Mouse (Mus musculus) stomach, embryonic 15.5 days (tissue): ENCODE results near the gene Olfr288. TPM values are rescaled to one million over a fixed set of nuclear protein-coding genes. Genes with fewer than 3 reads are reported as not detected.

Experiments
- ATAC-seq: fragments of 200-750 bp; cut with Nextera tagmentation; 2 replicates; pipeline ENCODE4 v1.8.0; 2017; ENCODE audit warnings: low read depth, moderate number of reproducible peaks, moderate TSS enrichment; ENCODE audit not compliant: insufficient read depth, low FRiP score
- H3K27ac ChIP-seq: fragments of 300-500 bp; sonication (generic); 2 replicates; pipeline ENCODE4 v1.5.1; 2015; ENCODE audit warnings: mild to moderate bottlenecking, inconsistent platforms
- H3K27me3 ChIP-seq: fragments of 300-500 bp; sonication (generic); replicated peaks from 2 replicates; pipeline ENCODE4 v1.6.1; 2015; ENCODE audit warnings: inconsistent platforms
- H3K36me3 ChIP-seq: fragments of 300-500 bp; sonication (generic); 2 replicates; pipeline ENCODE4 v1.6.1; 2015; ENCODE audit warnings: inconsistent platforms
- H3K4me1 ChIP-seq: fragments of 300-500 bp; sonication (generic); 2 replicates; pipeline ENCODE4 v1.6.1; 2015; ENCODE audit warnings: inconsistent platforms
- H3K4me2 ChIP-seq: fragments of 300-500 bp; sonication (generic); 2 replicates; pipeline ENCODE4 v1.6.1; 2015; ENCODE audit warnings: mild to moderate bottlenecking, inconsistent platforms
- H3K4me3 ChIP-seq: fragments of 300-500 bp; sonication (generic); replicated peaks from 2 replicates; pipeline ENCODE4 v1.5.1; 2015; ENCODE audit warnings: inconsistent platforms
- H3K9ac ChIP-seq: fragments of 300-500 bp; sonication (generic); 2 replicates; pipeline ENCODE4 v1.6.1; 2015; ENCODE audit warnings: inconsistent platforms
- H3K9me3 ChIP-seq: fragments of 300-500 bp; sonication (generic); 2 replicates; pipeline ENCODE4 v1.6.1; 2016; ENCODE audit warnings: inconsistent platforms
- WGBS: fragments of 180-500 bp; shearing (Covaris S2); methylation state at CpG from one replicate; pipeline ENCODE4 v1.1.7; 2015; 5-methylcytosine and 5-hydroxymethylcytosine counted together
- polyA plus RNA-seq: library from polyadenylated mRNA; unstranded; fragments of >200 nt; fragmentation: Nextera tagmentation; extraction: Ambion mirVana; gene quantifications from 2 replicates; pipeline ENCODE4 v1.2.1, GENCODE M21; 2015

Olfr288 gene
- polyA plus RNA-seq, 1 experiment from 2014 or later: not detected

- Histone ChIP-seq H3K4me3 (peak overlapping the region; percentile 54), H3K27ac (peak overlapping the region; percentile 52), H3K4me2 (peak overlapping the region; percentile 70), H3K9me3 (no peaks in the 10 kb centered on the region), H3K36me3 (no peaks in the 10 kb centered on the region), H3K4me1 (0 out of 2 replicates have a peak, but pooled peaks cover 5% of the 10 kb centered on the region), H3K9ac (no peak overlapping the region), H3K27me3 (no peaks in the 10 kb centered on the region)
- under 1% methylated on average over 30 of the region's 30 CpGs for WGBS
- peak; percentile 98 for ATAC-seq
Observed at GRCm38 (mm10) chr15:98181132-98181711, 14.1 kb downstream of the Olfr288 start.

DNA sequence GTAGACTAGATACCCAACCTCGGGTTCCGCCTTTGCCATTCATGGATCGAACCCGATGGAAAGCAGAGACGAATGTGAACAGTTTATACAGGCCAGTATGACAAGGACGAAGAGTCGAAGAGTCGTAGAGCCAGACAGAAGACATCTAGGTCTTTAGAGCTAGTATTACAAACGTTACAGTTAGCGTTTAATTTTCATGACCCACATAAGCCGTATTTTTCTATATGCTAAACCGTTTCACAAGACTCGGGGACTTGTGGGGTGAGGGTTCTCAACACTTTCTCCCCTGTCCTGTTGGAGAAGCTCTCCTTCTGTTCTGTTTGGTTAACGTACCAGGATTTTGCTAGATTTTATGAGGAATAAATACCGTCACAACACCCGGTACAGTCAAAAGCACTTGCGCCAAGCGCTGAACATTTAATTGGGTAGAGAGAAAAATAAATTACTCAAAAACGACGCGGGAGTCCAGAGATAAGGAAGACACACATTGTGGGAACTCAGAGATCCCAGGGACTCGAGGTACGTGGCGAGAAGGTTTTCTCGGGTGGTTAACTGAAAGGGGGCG lies 14.7 kb downstream of the Olfr288 start:
- Histone ChIP-seq H3K9ac (no peak overlapping the region), H3K4me3 (peak overlapping the region; percentile 54), H3K4me1 (0 out of 2 replicates have a peak, but pooled peaks cover 5% of the 10 kb centered on the region), H3K27ac (peak overlapping the region; percentile 52), H3K36me3 (no peaks in the 10 kb centered on the region), H3K4me2 (peak overlapping the region; percentile 70), H3K27me3 (0 out of 2 replicates have a peak, but pooled peaks cover 3% of the 10 kb centered on the region), H3K9me3 (no peaks in the 10 kb centered on the region)
- no peak for ATAC-seq
- 8% methylated on average over 26 of the region's 26 CpGs for WGBS

DNA sequence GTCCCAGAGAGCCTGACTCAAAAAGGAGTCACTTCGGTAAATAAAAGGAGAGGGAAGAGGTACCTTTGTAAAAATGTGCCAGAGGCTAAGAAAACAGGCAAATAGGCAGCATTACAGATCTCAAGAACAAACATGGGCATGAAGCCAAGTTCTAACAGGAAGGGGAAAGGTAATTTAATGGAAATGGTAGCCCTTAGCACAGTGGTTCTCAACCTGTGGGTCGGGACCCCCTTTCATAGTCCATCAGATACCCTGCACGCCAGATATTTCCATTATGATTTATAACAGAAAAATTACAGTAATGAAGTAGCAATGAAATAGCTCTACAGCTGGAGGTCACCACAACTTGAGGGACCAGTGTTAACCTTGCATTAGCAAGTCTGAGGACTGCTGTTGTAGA lies 18.0 kb downstream of the Olfr288 start:
- Histone ChIP-seq H3K9ac (no peak overlapping the region), H3K27me3 (peaks cover 17% of the 10 kb centered on the region; the same call in 1 of the 2 replicates), H3K36me3 (no peaks in the 10 kb centered on the region), H3K9me3 (no peaks in the 10 kb centered on the region), H3K27ac (no peak overlapping the region), H3K4me3 (no peak overlapping the region), H3K4me1 (0 out of 2 replicates have a peak, but pooled peaks cover 5% of the 10 kb centered on the region), H3K4me2 (no peak overlapping the region)
- no peak for ATAC-seq
- 64% methylated on average over 3 of the region's 3 CpGs for WGBS

DNA sequence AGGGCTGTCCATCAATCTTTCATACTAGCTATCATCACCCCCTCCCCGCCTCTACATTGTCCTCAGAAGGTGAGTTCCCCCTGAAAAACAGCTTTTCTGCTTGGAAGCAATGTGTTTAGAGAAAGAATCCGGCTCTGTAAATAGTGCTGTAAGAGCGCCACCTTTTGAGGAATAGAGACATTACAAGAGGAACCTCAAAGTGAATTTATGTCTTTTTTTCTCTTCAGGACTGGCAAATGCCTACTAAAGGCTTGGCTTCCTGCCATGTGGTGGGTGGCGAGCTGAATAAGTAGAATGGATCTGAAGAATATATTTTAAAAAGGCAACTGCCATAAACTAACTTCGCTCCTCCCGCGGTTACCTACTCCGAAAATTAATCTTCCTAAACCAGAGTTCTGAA lies 21.5 kb downstream of the Olfr288 start:
- H3K4me1 ChIP-seq: no peaks in the 10 kb centered on the region
- no peak for ATAC-seq
- peaks cover 46% of the 10 kb centered on the region for H3K27me3 ChIP-seq
- 38% methylated on average over 8 of the region's 8 CpGs for WGBS
- no peaks in the 10 kb centered on the region for H3K36me3 ChIP-seq
- no peak overlapping the region for H3K27ac ChIP-seq
- H3K4me2 ChIP-seq: no peak overlapping the region
- H3K4me3 ChIP-seq: no peak overlapping the region
- no peaks in the 10 kb centered on the region for H3K9me3 ChIP-seq
- H3K9ac ChIP-seq: no peak overlapping the region

- Histone ChIP-seq H3K9me3 (no peaks in the 10 kb centered on the region), H3K27me3 (peaks cover 63% of the 10 kb centered on the region), H3K4me1 (peaks cover 13% of the 10 kb centered on the region; the same call in 1 of the 2 replicates), H3K4me3 (no peak overlapping the region), H3K9ac (no peak overlapping the region), H3K4me2 (no peak overlapping the region), H3K36me3 (no peaks in the 10 kb centered on the region), H3K27ac (no peak overlapping the region)
- no peak for ATAC-seq
- WGBS: 62% methylated on average over 5 of the region's 5 CpGs
Observed at GRCm38 (mm10) chr15:98172113-98172512, 23.2 kb downstream of the Olfr288 start.

DNA sequence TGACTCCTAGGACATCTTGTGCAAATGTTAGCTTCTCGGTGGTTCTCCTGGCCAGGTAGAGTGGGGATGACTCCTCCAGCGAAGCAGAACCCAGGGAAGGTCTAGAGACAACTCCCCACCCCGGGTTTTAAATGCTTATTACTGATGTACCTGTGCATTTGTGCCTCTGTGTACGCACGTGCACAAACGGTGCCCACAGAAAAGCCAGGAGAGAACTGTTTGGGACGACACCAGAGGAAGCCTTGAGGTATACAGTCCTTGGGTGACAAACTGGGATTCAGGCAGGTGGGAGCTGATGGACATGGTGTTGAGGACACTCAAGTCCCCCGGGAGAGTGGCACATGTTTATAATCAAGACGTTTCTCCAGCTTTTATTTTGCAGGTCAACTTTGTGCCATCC lies 24.4 kb downstream of the Olfr288 start:
- Histone ChIP-seq H3K36me3 (no peaks in the 10 kb centered on the region), H3K9me3 (no peaks in the 10 kb centered on the region), H3K4me1 (peaks cover 13% of the 10 kb centered on the region; the same call in 1 of the 2 replicates), H3K9ac (no peak overlapping the region), H3K4me2 (no peak overlapping the region), H3K27ac (no peak overlapping the region), H3K27me3 (peaks cover 70% of the 10 kb centered on the region), H3K4me3 (no peak overlapping the region)
- no peak for ATAC-seq
- WGBS: 68% methylated on average over 9 of the region's 9 CpGs

DNA sequence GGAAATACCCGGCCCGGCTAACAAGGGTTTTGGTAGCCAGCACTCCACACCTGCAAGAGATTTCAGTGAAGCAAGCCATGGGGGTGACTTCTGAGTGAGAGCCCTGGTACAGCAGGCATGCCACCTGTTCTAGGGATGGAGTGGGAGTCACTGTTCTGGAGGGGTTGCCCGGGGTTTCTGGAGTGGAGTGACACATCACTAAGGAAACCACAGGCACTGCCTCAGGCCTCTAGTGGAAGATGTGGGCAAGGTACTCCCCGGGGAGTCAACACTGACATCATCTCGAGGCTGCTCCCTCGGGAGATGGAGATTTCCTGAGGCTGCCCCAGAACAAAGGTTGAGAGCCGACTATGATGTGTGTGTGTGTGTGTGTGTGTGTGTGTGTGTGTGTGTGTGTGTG lies 25.0 kb downstream of the Olfr288 start:
- H3K27ac ChIP-seq: no peak overlapping the region
- H3K9me3 ChIP-seq: no peaks in the 10 kb centered on the region
- peaks cover 75% of the 10 kb centered on the region for H3K27me3 ChIP-seq
- no peak overlapping the region for H3K4me3 ChIP-seq
- H3K4me2 ChIP-seq: no peak overlapping the region
- H3K4me1 ChIP-seq: peaks cover 13% of the 10 kb centered on the region; the same call in 1 of the 2 replicates
- 34% methylated on average over 7 of the region's 7 CpGs for WGBS
- ATAC-seq: no peak
- H3K36me3 ChIP-seq: no peaks in the 10 kb centered on the region
- H3K9ac ChIP-seq: no peak overlapping the region

- Histone ChIP-seq H3K4me1 (peaks cover 13% of the 10 kb centered on the region; the same call in 1 of the 2 replicates), H3K4me3 (no peak overlapping the region), H3K36me3 (no peaks in the 10 kb centered on the region), H3K9me3 (no peaks in the 10 kb centered on the region), H3K27ac (no peak overlapping the region), H3K9ac (no peak overlapping the region), H3K4me2 (peak overlapping the region; percentile 61; the same call in 1 of the 2 replicates), H3K27me3 (peaks cover 76% of the 10 kb centered on the region)
- WGBS: 6% methylated on average over 19 of the region's 19 CpGs
- ATAC-seq: no peak
Observed at GRCm38 (mm10) chr15:98168622-98169004, 26.7 kb downstream of the Olfr288 start.

GRCm38 (mm10) chr15:98167645-98168621 lies 27.4 kb downstream of the Olfr288 start:
- peak overlapping the region; percentile 35 for H3K4me3 ChIP-seq
- no peak overlapping the region for H3K9ac ChIP-seq
- peaks cover 69% of the 10 kb centered on the region for H3K27me3 ChIP-seq
- peak; percentile 61 for ATAC-seq
- peak overlapping the region; percentile 61 for H3K4me2 ChIP-seq
- H3K36me3 ChIP-seq: no peaks in the 10 kb centered on the region
- WGBS: 3% methylated on average over 67 of the region's 69 CpGs
- no peak overlapping the region for H3K27ac ChIP-seq
- H3K4me1 ChIP-seq: peaks cover 13% of the 10 kb centered on the region; the same call in 1 of the 2 replicates
- H3K9me3 ChIP-seq: no peaks in the 10 kb centered on the region

DNA sequence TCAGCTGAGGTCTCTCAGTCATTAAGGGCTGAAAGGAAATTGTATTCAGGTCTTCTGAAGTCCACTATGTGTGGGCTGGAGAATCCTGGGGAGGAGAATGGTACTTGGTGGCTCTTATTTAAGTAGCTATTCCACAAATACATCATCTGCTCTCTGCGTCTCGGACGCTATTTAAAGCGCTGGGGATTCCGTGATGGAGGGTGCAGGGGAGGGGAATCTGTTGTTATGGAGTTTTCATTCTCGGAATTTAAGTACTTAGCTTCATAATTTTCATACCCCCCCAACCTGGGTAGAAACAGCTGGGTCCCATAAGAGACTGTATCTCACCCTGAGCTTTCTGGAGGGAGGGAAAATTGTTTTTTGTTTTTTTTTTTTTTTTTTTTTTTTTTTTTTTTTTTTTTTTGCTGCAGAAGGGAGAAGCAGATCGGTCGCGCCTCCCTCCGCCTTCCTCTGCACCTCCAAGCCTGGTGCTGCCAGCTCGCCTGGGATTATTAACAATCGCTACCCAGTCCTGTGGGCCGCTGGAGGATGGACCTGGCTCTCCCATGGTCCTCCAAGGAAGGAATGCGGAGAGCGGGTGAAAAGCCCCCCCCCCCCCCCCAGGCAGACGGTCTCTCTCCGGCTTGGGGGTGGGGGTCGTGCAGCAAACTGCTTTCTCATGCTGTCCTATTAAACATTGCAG lies 28.2 kb downstream of the Olfr288 start, which contains the start of gene Ccdc184:
Ccdc184 (plus strand) TSS at position 196 of the 682 bp plus-strand sequence.
- Histone ChIP-seq H3K4me1 (peaks cover 13% of the 10 kb centered on the region; the same call in 1 of the 2 replicates), H3K36me3 (no peaks in the 10 kb centered on the region), H3K27ac (no peak within 1 kb of the TSS), H3K9ac (no peak within 1 kb of the TSS), H3K4me2 (peak within 1 kb of the TSS; percentile 61), H3K4me3 (peak within 1 kb of the TSS; percentile 35), H3K9me3 (no peaks in the 10 kb centered on the region), H3K27me3 (peaks cover 61% of the 10 kb centered on the region)
- ATAC-seq: no peak; the same call in 1 of the 2 replicates
- 4% methylated on average over 17 of the region's 18 CpGs for WGBS

DNA sequence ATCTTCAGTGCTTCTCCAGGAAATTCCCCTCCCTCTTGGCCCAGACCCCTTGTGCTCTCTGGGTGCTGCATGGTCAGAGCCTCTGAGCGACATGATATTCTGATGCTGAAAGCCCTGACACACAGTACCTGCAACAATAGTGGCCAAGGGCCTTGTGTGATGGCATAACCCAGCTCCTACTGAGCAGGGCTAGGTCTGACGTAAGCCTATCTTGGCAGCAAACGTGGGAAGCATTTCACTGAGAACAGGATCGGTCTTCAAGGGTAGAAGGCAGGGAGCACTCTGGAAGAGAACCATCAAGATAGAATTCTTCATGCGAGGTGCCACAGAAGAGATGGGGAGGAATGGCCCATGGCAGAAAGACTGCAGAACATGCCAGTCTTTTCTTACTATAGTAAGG lies 29.8 kb downstream of the Olfr288 start, which contains the start of gene Asb8:
Asb8 (minus strand) TSS at position 101 of the 400 bp plus-strand sequence.
- no peak for ATAC-seq
- H3K4me2 ChIP-seq: no peak within 1 kb of the TSS
- no peak within 1 kb of the TSS for H3K27ac ChIP-seq
- H3K4me3 ChIP-seq: no peak within 1 kb of the TSS
- H3K9ac ChIP-seq: no peak within 1 kb of the TSS
- H3K9me3 ChIP-seq: no peaks in the 10 kb centered on the region
- WGBS: 74% methylated on average over 5 of the region's 5 CpGs
- peaks cover 13% of the 10 kb centered on the region; the same call in 1 of the 2 replicates for H3K4me1 ChIP-seq
- H3K36me3 ChIP-seq: no peaks in the 10 kb centered on the region
- peaks cover 50% of the 10 kb centered on the region for H3K27me3 ChIP-seq
